Mouse (Mus musculus) embryonic facial prominence, embryonic 14.5 days (tissue): ENCODE results near the gene Phldb3. TPM values are rescaled to one million over a fixed set of nuclear protein-coding genes. Genes with fewer than 3 reads are reported as not detected.

Experiments used
- ATAC-seq: fragments of 200-750 bp; cut with Nextera tagmentation; 2 replicates; pipeline ENCODE4 v1.8.0; 2017; ENCODE audit warnings: low read depth, moderate number of reproducible peaks, moderate TSS enrichment
- DNase-seq: peaks from one replicate; pipeline ENCODE4 v3.0.0-alpha.2; 2015; ENCODE audit warnings: low spot score
- H3K27ac ChIP-seq: fragments of 300-500 bp; sonication (generic); replicated peaks from 2 replicates; pipeline ENCODE4 v1.5.1; 2014; ENCODE audit warnings: low read depth, mild to moderate bottlenecking, low read length, moderate library complexity
- H3K27me3 ChIP-seq: fragments of 300-500 bp; sonication (generic); replicated peaks from 2 replicates; pipeline ENCODE4 v1.6.1; 2014; ENCODE audit warnings: low read length; ENCODE audit not compliant: control insufficient read depth, insufficient read depth
- H3K36me3 ChIP-seq: fragments of 300-500 bp; sonication (generic); 2 replicates; pipeline ENCODE4 v1.6.1; 2014; ENCODE audit warnings: low read length, mixed read lengths; ENCODE audit not compliant: control insufficient read depth, insufficient read depth
- H3K4me1 ChIP-seq: fragments of 300-500 bp; sonication (generic); 2 replicates; pipeline ENCODE4 v1.6.1; 2014; ENCODE audit warnings: antibody characterized with exemption, low read length; ENCODE audit not compliant: control insufficient read depth, insufficient read depth
- H3K4me2 ChIP-seq: fragments of 300-500 bp; sonication (generic); 2 replicates; pipeline ENCODE4 v1.6.1; 2014; ENCODE audit warnings: low read depth, mild to moderate bottlenecking, low read length, moderate library complexity, mixed read lengths
- H3K4me3 ChIP-seq: fragments of 300-500 bp; sonication (generic); 2 replicates; pipeline ENCODE4 v1.5.1; 2014; ENCODE audit warnings: low read depth, mild to moderate bottlenecking, low read length
- H3K9ac ChIP-seq: fragments of 300-500 bp; sonication (generic); 2 replicates; pipeline ENCODE4 v1.6.1; 2014; ENCODE audit warnings: low read depth, mild to moderate bottlenecking, low read length, moderate library complexity, mixed read lengths
- H3K9me3 ChIP-seq: fragments of 300-500 bp; sonication (generic); 2 replicates; pipeline ENCODE4 v1.6.1; 2016; ENCODE audit warnings: low read length; ENCODE audit not compliant: control insufficient read depth
- WGBS: fragments of 180-500 bp; shearing (Covaris S2); extraction: QIAGEN DNeasy Blood & Tissue Kit; methylation state at CpG from one replicate; pipeline ENCODE4 v1.1.7; 2014; 5-methylcytosine and 5-hydroxymethylcytosine counted together
- polyA plus RNA-seq: library from polyadenylated mRNA; unstranded; fragments of >200 nt; fragmentation: Nextera tagmentation; extraction: Ambion mirVana; gene quantifications from 2 replicates; pipeline ENCODE4 v1.2.1, GENCODE M21; 2014

Phldb3 gene
- polyA plus RNA-seq, 1 experiment from 2014 or later: 0.60 TPM

DNA sequence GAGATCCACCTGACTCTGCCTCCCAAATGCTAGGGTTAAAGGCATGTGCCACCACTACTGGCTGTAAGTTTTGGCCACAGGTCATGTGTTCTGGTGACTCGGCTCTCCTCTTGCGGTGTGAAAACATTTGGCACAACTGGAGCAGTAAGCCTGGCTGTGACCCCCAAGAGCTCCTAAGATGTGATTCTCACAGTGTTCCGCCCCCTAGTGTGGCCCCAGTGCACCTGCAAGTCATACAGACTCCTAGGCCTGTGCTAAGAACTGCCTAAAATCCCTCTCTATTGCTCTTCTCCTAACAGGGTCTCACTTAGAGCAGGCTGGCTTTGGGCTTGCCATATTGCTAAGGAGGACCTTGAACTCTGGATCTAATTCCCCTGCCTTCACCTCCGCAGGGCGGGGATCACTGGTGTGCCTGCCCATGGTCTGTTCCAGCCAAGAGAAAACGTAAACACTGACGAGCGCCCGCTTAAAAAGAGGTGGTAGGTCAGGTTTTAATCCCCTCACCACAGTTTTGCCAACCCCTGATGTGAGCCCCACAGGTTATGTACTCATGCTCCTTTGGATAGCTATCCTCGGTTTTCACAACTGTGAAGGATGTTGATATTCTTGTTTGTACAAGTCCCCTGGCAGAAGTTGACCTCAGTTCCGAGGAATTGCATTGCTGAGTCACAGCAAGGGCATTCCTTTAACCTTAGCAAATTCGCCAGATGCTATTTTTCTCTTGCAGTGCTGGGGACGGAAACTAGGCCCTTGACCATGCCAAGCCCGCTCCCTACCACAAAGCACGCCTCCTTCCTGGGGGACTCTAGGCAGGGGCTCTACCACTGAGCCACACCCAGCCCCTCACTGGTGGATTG is 11.1 kb upstream of the Phldb3 start:
- H3K4me2 ChIP-seq: no peak overlapping the region
- H3K4me3 ChIP-seq: no peak overlapping the region
- H3K36me3 ChIP-seq: no peaks in the 10 kb centered on the region
- ATAC-seq (no peak), DNase-seq (no peak)
- peaks cover 4% of the 10 kb centered on the region; the same call in 1 of the 2 replicates for H3K4me1 ChIP-seq
- no peaks in the 10 kb centered on the region for H3K27me3 ChIP-seq
- no peak overlapping the region for H3K27ac ChIP-seq
- no peak overlapping the region for H3K9ac ChIP-seq
- WGBS: 65% methylated on average over 15 of the region's 15 CpGs
- H3K9me3 ChIP-seq: no peaks in the 10 kb centered on the region

DNA sequence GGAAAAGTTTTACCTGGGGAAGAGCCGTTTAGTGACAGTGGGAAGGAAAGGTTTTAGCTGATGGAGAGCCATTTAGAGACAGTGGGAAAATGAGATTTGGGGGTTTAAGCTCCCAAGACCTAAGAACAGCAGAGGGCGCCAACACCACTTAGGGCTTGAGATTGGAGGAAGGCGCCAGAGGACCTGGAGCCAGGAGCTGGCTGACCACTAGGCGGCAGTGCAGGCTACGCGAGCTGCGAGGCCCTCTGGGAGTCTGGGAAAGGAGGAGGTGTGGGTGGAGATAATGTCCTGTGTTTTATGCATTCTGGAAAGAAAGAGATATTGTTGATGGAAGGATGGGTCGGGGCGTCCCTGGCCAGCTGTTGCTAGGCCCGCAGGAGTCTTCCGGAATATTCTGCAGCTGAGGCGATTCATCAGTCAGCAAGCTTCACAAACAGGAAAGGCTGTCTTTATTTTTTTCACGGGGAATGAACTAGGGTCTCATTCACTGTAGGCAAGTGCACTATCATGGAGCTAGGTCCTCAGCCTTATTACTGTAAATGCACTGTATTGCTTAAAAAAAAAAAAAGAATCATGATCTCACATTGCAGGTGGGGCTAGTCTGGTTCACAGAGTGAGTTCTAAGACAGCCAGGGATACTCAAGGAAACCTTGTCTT is 9.5 kb upstream of the Phldb3 start:
- H3K27ac ChIP-seq: no peak overlapping the region
- 5% methylated on average over 13 of the region's 13 CpGs for WGBS
- no peaks in the 10 kb centered on the region for H3K4me1 ChIP-seq
- DNase-seq: peak; percentile 96
- H3K36me3 ChIP-seq: no peaks in the 10 kb centered on the region
- ATAC-seq: peak; percentile 95
- no peak overlapping the region for H3K4me3 ChIP-seq
- H3K27me3 ChIP-seq: no peaks in the 10 kb centered on the region
- H3K9ac ChIP-seq: no peak overlapping the region
- no peaks in the 10 kb centered on the region for H3K9me3 ChIP-seq
- peak overlapping the region; percentile 44 for H3K4me2 ChIP-seq

DNA sequence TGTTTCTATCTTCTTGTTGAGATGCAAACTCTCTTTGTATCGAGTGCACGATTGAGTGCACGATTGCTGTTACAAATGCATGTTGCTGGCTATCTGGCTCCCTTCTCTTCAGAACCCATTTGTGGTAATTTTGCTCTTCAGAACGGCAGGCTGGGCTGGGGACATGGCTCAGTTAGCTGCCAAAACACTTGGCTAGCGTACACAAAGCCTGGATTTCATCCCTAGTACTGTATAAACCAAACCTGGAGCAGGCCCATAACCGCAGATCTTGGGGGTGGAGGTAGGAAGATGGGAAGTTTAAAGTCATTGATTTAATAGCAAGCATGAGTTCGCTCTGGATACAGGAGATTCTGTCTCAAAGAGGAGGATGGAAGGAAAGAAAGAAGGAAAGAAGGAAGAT is 5.0 kb upstream of the Phldb3 start:
- H3K27me3 ChIP-seq: peaks cover 13% of the 10 kb centered on the region
- ATAC-seq (no peak), DNase-seq (peak; percentile 39)
- WGBS: 83% methylated on average over 7 of the region's 7 CpGs
- H3K9ac ChIP-seq: no peak overlapping the region
- no peaks in the 10 kb centered on the region for H3K36me3 ChIP-seq
- no peak overlapping the region for H3K27ac ChIP-seq
- H3K4me2 ChIP-seq: no peak overlapping the region
- no peak overlapping the region for H3K4me3 ChIP-seq
- H3K9me3 ChIP-seq: no peaks in the 10 kb centered on the region
- peaks cover 5% of the 10 kb centered on the region; the same call in 1 of the 2 replicates for H3K4me1 ChIP-seq

DNA sequence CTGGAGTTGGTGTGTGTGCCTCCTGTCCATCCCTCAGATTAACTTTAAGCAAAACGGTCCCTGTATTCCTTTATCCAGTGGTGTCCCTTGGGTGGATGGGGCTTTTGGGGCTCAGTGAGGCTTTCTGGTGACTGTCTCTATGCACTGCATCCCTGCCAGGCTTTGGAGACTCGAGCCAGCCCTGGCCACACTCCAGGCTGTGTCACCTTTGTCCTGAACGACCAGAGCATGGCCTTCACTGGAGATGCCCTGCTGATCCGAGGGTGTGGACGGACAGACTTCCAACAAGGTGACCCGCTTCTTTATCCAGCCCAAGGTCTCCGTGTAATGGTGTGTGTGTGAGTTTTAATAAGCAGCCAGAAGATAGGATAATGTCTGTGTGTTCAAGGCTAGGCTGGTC is 4.5 kb upstream of the Phldb3 start:
- no peak overlapping the region for H3K27ac ChIP-seq
- no peaks in the 10 kb centered on the region for H3K9me3 ChIP-seq
- WGBS: 83% methylated on average over 7 of the region's 7 CpGs
- H3K4me1 ChIP-seq: peaks cover 10% of the 10 kb centered on the region; the same call in 1 of the 2 replicates
- peaks cover 18% of the 10 kb centered on the region for H3K27me3 ChIP-seq
- no peak overlapping the region for H3K4me2 ChIP-seq
- H3K36me3 ChIP-seq: no peaks in the 10 kb centered on the region
- ATAC-seq: no peak
- no peak for DNase-seq
- no peak overlapping the region for H3K4me3 ChIP-seq
- H3K9ac ChIP-seq: no peak overlapping the region

DNA sequence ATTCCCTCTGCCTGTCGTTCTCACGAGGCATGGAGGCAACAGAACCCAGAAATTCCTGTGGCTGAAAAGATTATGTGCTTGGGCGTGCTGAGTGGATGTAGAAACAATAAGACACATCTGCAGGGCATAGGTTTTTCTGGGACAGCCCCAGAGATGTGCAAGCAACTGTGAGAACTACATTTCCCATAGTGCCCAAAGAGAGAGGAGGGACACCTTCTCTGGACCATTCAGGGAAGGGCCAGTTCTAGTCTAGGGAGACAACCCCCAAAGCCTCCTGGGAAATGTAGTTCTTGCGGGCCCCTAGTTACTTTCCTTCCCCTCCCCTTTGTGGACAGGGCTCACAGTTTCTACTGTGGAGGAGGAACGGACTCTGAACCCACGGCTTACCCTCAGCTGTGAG is 2.5 kb upstream of the Phldb3 start:
- peaks cover 36% of the 10 kb centered on the region for H3K27me3 ChIP-seq
- no peak overlapping the region for H3K27ac ChIP-seq
- H3K4me2 ChIP-seq: no peak overlapping the region
- no peak overlapping the region for H3K4me3 ChIP-seq
- H3K9me3 ChIP-seq: no peaks in the 10 kb centered on the region
- no peaks in the 10 kb centered on the region for H3K36me3 ChIP-seq
- DNase-seq: peak; percentile 91
- WGBS: 32% methylated on average over 6 of the region's 6 CpGs
- H3K4me1 ChIP-seq: peaks cover 13% of the 10 kb centered on the region
- ATAC-seq: peak; percentile 71
- H3K9ac ChIP-seq: no peak overlapping the region

DNA sequence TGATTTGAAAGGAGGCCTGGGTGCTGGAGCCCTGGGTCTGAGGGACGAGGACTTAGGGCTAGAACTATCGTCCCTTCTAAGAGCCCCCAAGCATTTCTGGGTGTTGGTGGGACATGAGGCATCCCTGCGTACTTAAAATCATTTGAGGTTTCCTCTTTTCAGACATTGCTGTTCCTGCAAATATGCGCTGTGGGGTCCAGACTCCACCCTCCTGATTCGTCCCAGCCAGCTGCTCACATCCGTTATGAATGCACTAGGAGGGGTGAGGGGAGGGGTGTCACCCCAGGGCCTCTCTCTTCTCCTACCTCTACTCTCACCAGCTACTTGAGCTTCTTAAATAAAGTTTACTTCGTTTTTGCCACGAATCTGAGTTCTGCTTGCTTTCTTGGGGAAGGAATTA is 2.0 kb upstream of the Phldb3 start:
- ATAC-seq (no peak), DNase-seq (no peak)
- WGBS: 65% methylated on average over 8 of the region's 8 CpGs
- Histone ChIP-seq H3K36me3 (no peaks in the 10 kb centered on the region), H3K27ac (no peak overlapping the region), H3K9ac (no peak overlapping the region), H3K9me3 (no peaks in the 10 kb centered on the region), H3K4me2 (no peak overlapping the region), H3K4me1 (peaks cover 13% of the 10 kb centered on the region), H3K27me3 (peaks cover 41% of the 10 kb centered on the region), H3K4me3 (no peak overlapping the region)

DNA sequence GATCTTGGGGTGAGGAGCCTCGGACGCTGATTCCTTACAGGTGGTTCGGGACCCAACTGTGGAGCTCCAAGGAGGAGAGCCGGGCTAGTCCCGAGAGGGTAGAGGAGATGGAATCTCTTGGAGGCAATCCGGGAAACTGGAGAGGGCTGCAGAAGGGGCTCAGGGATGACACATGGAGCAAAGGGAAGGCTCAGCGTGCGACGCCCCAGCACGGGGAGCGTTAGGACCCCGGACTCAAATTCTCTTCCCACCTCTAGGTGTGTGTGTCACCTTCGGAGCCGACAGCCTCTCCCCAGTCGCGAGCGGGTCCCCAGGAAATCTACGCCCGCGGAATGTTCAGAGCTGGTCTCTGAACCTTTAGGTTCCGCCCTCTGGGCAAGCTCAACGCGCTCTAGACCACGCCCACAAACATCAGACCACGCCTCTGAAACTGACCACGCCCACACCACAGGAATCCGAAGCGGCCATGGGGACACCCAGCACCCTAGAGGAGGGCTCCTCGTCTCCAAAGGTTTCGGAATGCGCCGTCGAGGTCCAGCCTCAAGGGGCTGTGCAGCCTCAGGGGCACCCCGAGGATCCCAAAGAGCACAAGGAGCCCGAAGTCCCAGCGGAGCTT is 424 bp downstream of the Phldb3 start:
- ATAC-seq (peak; percentile 61), DNase-seq (peak; percentile 85)
- Histone ChIP-seq H3K27ac (no peak overlapping the region), H3K27me3 (peaks cover 43% of the 10 kb centered on the region), H3K9ac (peak overlapping the region; percentile 5), H3K4me1 (peaks cover 13% of the 10 kb centered on the region), H3K9me3 (no peaks in the 10 kb centered on the region), H3K4me3 (peak overlapping the region; percentile 47), H3K4me2 (peak overlapping the region; percentile 55), H3K36me3 (no peaks in the 10 kb centered on the region)
- WGBS: 1% methylated on average over 32 of the region's 36 CpGs

DNA sequence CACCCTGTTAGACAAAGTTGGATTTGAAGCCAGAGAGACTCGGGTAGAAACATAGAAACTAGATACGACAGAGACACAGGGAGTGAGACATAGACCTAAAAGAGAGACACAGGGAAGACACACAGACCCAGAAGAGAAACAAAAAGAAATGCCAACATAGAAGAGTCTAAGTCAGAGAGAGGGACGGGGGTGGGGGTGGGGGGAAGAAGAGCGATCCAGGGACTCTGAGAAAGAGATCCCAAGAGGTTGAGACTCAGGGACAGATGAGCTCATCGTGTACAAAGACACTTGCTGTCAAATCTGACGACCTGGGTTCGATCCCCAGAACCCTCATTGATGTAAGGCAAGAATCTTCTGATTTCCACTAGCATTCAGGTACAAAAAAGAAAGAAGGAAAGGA is 1.1 kb downstream of the Phldb3 start:
- no peak overlapping the region; the same call in 1 of the 2 replicates for H3K9ac ChIP-seq
- peaks cover 43% of the 10 kb centered on the region for H3K27me3 ChIP-seq
- ATAC-seq: no peak
- no peak overlapping the region for H3K27ac ChIP-seq
- H3K4me2 ChIP-seq: peak overlapping the region; percentile 55
- no peaks in the 10 kb centered on the region for H3K9me3 ChIP-seq
- no peak for DNase-seq
- H3K36me3 ChIP-seq: no peaks in the 10 kb centered on the region
- WGBS: 15% methylated on average over 7 of the region's 7 CpGs
- peak overlapping the region; percentile 47 for H3K4me3 ChIP-seq
- peaks cover 13% of the 10 kb centered on the region for H3K4me1 ChIP-seq
